Mouse (Mus musculus): ENCODE data around the gene Asna1. TPM values are rescaled to one million over a fixed set of nuclear protein-coding genes. Genes with fewer than 3 reads are reported as not detected.

Asna1 gene
- polyA plus RNA-seq, 1 experiment from 2014 or later, result 159 TPM

GRCm38 (mm10) chr8:85021514-85022055 is 3.5 kb downstream of the Asna1 start:
- POLR2A ChIA-PET, result no interaction called here
- TF ChIP-seq CTCF (IDR thresholded peaks at IDR 0.05), result no peak
- DNase-seq (ENCODE audit: low read depth, low spot score) (no peak), ATAC-seq (no peak)
- in situ Hi-C loops (cut with MboI; ENCODE audit: low pct_unique_long_range_greater_than_20kb), result no loop called here
- H3K27me3 ChIP-seq, result no peaks in the 10 kb centered on the region
- CTCF ChIA-PET, result interaction anchor here (0.6 kb wide), 1 partner anchor 28 kb away, joined by 3 read pairs; no protein-coding TSS in a partner anchor

- POLR2A ChIA-PET, result interaction anchor here (1.2 to 1.6 kb wide), 2 partner anchors 9 to 42 kb away, joined by 5 to 9 read pairs; partner anchors contain the start of gene Trir
- peaks cover 4% of the 10 kb centered on the region for H3K27me3 ChIP-seq
- CTCF ChIA-PET, result interaction anchor here (1.5 kb wide), 1 partner anchor 20 kb away, joined by 6 read pairs; no protein-coding TSS in a partner anchor
- no peak for TF ChIP-seq CTCF (IDR thresholded peaks at IDR 0.05)
- in situ Hi-C loops (cut with MboI; ENCODE audit: low pct_unique_long_range_greater_than_20kb), result no loop called here
- no peak for ATAC-seq
- no peak for DNase-seq (ENCODE audit: low read depth, low spot score)
These were observed 7.9 kb downstream of the Asna1 start for GRCm38 (mm10) chr8:85017209-85017608.

GRCm38 (mm10) chr8:85016724-85017123 is 8.4 kb downstream of the Asna1 start:
- DNase-seq (ENCODE audit: low read depth, low spot score), result no peak
- H3K27me3 ChIP-seq, result peaks cover 4% of the 10 kb centered on the region
- in situ Hi-C loops (cut with MboI; ENCODE audit: low pct_unique_long_range_greater_than_20kb), result no loop called here
- POLR2A ChIA-PET, result interaction anchor here (1.2 to 1.6 kb wide), 2 partner anchors 9 to 42 kb away, joined by 5 to 9 read pairs; partner anchors contain the start of gene Trir
- no peak for TF ChIP-seq CTCF (IDR thresholded peaks at IDR 0.05)
- ATAC-seq, result no peak
- CTCF ChIA-PET, result interaction anchor here (1.5 kb wide), 1 partner anchor 19 kb away, joined by 6 read pairs; no protein-coding TSS in a partner anchor

- ATAC-seq (no peak), DNase-seq (ENCODE audit: low read depth, low spot score) (no peak)
- in situ Hi-C loops (cut with MboI; ENCODE audit: low pct_unique_long_range_greater_than_20kb), result no loop called here
- no peak for TF ChIP-seq CTCF (IDR thresholded peaks at IDR 0.05)
- H3K27me3 ChIP-seq, result peaks cover 4% of the 10 kb centered on the region
- CTCF ChIA-PET, result no interaction called here
- POLR2A ChIA-PET, result no interaction called here
These were observed 10.7 kb downstream of the Asna1 start, which contains the start of gene Best2 for GRCm38 (mm10) chr8:85014431-85014830. Best2 (minus strand) TSS chr8:85014531.

- CTCF ChIA-PET, result interaction anchor here (0.8 to 1.5 kb wide), 5 partner anchors 10 to 63 kb away, joined by 4 to 8 read pairs (median 4); partner anchors contain the start of gene Trir
- POLR2A ChIA-PET, result interaction anchor here (1.2 kb wide), 1 partner anchor 44 kb away, joined by 3 read pairs; the partner anchor contains the start of genes Gm49661, Prdx2 and Rnaseh2a
- in situ Hi-C loops (cut with MboI; ENCODE audit: low pct_unique_long_range_greater_than_20kb), result no loop called here
- DNase-seq (ENCODE audit: low read depth, low spot score) (no peak), ATAC-seq (peak; percentile 58)
- peak; percentile 84 for TF ChIP-seq CTCF (IDR thresholded peaks at IDR 0.05)
- H3K27me3 ChIP-seq, result peaks cover 4% of the 10 kb centered on the region
These were observed 11.7 kb downstream of the Asna1 start for GRCm38 (mm10) chr8:85013230-85013840.

GRCm38 (mm10) chr8:85011242-85011641 is 13.8 kb downstream of the Asna1 start:
- in situ Hi-C loops (cut with MboI; ENCODE audit: low pct_unique_long_range_greater_than_20kb), result no loop called here
- ChIA-PET POLR2A (no interaction called here), CTCF (no interaction called here)
- no peak for DNase-seq (ENCODE audit: low read depth, low spot score)
- no peak for TF ChIP-seq CTCF (IDR thresholded peaks at IDR 0.05)
- peaks cover 8% of the 10 kb centered on the region for H3K27me3 ChIP-seq
- ATAC-seq, result no peak

GRCm38 (mm10) chr8:85007686-85008085 is 17.4 kb downstream of the Asna1 start:
- peaks cover 4% of the 10 kb centered on the region for H3K27me3 ChIP-seq
- ATAC-seq (no peak), DNase-seq (ENCODE audit: low read depth, low spot score) (no peak)
- in situ Hi-C loops (cut with MboI; ENCODE audit: low pct_unique_long_range_greater_than_20kb), result loop anchor here (5.0 kb wide), 1 partner anchor 75 kb away; no protein-coding TSS in a partner anchor
- ChIA-PET POLR2A (interaction anchor here (1.1 kb wide), 1 partner anchor 31 kb away, joined by 3 read pairs; no protein-coding TSS in a partner anchor), CTCF (no interaction called here)
- TF ChIP-seq CTCF (IDR thresholded peaks at IDR 0.05), result no peak

GRCm38 (mm10) chr8:84997649-84998295 is 27.3 kb downstream of the Asna1 start:
- CTCF ChIA-PET, result interaction anchor here (0.6 to 3.9 kb wide), 13 partner anchors 8 to 150 kb away, joined by 3 to 44 read pairs (median 3); partner anchors contain the start of gene Hook2

GRCm38 (mm10) chr8:84996978-84997377 is 28.1 kb downstream of the Asna1 start:
- CTCF ChIA-PET, result interaction anchor here (0.8 to 3.9 kb wide), 7 partner anchors 16 to 149 kb away, joined by 3 to 44 read pairs (median 4); no protein-coding TSS in a partner anchor
- in situ Hi-C loops (cut with MboI; ENCODE audit: low pct_unique_long_range_greater_than_20kb), result no loop called here
- H3K27me3 ChIP-seq, result no peaks in the 10 kb centered on the region
- DNase-seq (ENCODE audit: low read depth, low spot score) (no peak), ATAC-seq (no peak)
- POLR2A ChIA-PET, result interaction anchor here (1.5 to 1.8 kb wide), 2 partner anchors 21 to 23 kb away, joined by 3 to 7 read pairs; no protein-coding TSS in a partner anchor
- no peak for TF ChIP-seq CTCF (IDR thresholded peaks at IDR 0.05)

More at GRCm38 (mm10) chr8:84997649-84998295, 27.3 kb downstream of the Asna1 start:
- peak; percentile 27 for ATAC-seq
- no peaks in the 10 kb centered on the region for H3K27me3 ChIP-seq
- POLR2A ChIA-PET, result interaction anchor here (1.5 to 1.8 kb wide), 2 partner anchors 22 to 24 kb away, joined by 3 to 7 read pairs; no protein-coding TSS in a partner anchor
- TF ChIP-seq CTCF (IDR thresholded peaks at IDR 0.05), result no peak
- DNase-seq (ENCODE audit: low read depth, low spot score), result no peak
- in situ Hi-C loops (cut with MboI; ENCODE audit: low pct_unique_long_range_greater_than_20kb), result no loop called here

GRCm38 (mm10) chr8:84995680-84996079 is 29.4 kb downstream of the Asna1 start:
- TF ChIP-seq CTCF (IDR thresholded peaks at IDR 0.05), result no peak
- in situ Hi-C loops (cut with MboI; ENCODE audit: low pct_unique_long_range_greater_than_20kb), result no loop called here
- H3K27me3 ChIP-seq, result no peaks in the 10 kb centered on the region
- ChIA-PET CTCF (interaction anchor here (3.9 kb wide), 1 partner anchor 22 kb away, joined by 44 read pairs; no protein-coding TSS in a partner anchor), POLR2A (no interaction called here)
- ATAC-seq, result no peak
- DNase-seq (ENCODE audit: low read depth, low spot score), result no peak

Measured in Patski (cell line).